Mouse (Mus musculus) CH12.LX (cell line): ENCODE data around the gene Ttc41.

ENCODE experiments used
- CTCF ChIP-seq, 2 experiments: IDR thresholded peaks in 1 of 2; conservative IDR thresholded peaks in 1 of 2; 2 replicates each; pipeline ENCODE4 v1.5.1; 2011 to 2012; ENCODE audit warnings: low read depth in 2 of 2, low read length in 2 of 2, improper control_type of control experiment in 1 of 2, inconsistent platforms in 1 of 2, mild to moderate bottlenecking in 1 of 2, moderate library complexity in 1 of 2
- EP300 ChIP-seq: IDR thresholded peaks from 2 replicates; pipeline ENCODE4 v1.6.1; 2011; ENCODE audit warnings: low read length, improper control_type of control experiment
- IRF4 ChIP-seq: IDR thresholded peaks from 2 replicates; pipeline ENCODE4 v1.6.1; 2014; ENCODE audit warnings: low read depth, mild to moderate bottlenecking, inconsistent platforms, low read length, improper control_type of control experiment
- JUND ChIP-seq: conservative IDR thresholded peaks from 2 replicates; pipeline ENCODE4 v1.6.1; 2011; ENCODE audit warnings: low read depth, low read length, improper control_type of control experiment
- MAFK ChIP-seq: IDR thresholded peaks from 2 replicates; pipeline ENCODE4 v1.6.1; 2011; ENCODE audit warnings: low read length, improper control_type of control experiment; ENCODE audit not compliant: insufficient replicate concordance
- POLR2A ChIP-seq: IDR thresholded peaks from 2 replicates; pipeline ENCODE4 v1.6.1; 2011; ENCODE audit warnings: low read depth, mild to moderate bottlenecking, improper control_type of control experiment, low read length
- POLR2AphosphoS2 ChIP-seq: IDR thresholded peaks from 2 replicates; pipeline ENCODE4 v1.6.1; 2011; ENCODE audit warnings: low read depth, low read length, improper control_type of control experiment
- RAD21 ChIP-seq: IDR thresholded peaks from 2 replicates; pipeline ENCODE4 v1.6.1; 2011; ENCODE audit warnings: low read depth, mild to moderate bottlenecking, low read length, improper control_type of control experiment, moderate library complexity
- TCF12 ChIP-seq: IDR thresholded peaks from 2 replicates; pipeline ENCODE4 v1.6.1; 2014; ENCODE audit warnings: low read depth, mild to moderate bottlenecking, inconsistent platforms, low read length, improper control_type of control experiment
- UBTF ChIP-seq: IDR thresholded peaks from 2 replicates; pipeline ENCODE4 v1.6.1; 2012; ENCODE audit warnings: low read depth, mild to moderate bottlenecking, inconsistent platforms, low read length, improper control_type of control experiment, moderate library complexity

DNA sequence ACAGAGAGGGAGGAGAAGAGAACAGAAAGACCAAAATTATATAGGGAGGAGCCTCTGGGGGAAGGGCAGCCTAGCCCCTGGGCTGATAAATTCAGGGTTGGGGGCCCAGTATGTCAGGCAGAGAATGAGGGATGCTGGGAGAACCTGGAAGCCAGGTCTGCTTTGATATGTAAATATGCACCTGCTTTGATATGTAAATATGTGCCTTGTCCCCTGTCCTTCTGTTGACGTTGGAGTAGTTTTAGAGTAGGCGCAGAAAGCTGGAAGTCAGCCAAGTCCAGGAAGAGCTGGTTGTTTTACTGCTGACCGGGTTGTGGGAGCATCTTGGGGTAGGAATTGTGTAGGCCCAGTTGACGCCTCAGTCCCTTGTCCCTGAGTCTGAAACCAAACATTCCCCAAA, 64.2 kb downstream of the Ttc41 start:
- TF ChIP-seq MAFK = no peak
- no peak for TF ChIP-seq RAD21
- TF ChIP-seq CTCF (conservative IDR thresholded peaks at IDR 0.05 in 1 of 2, IDR thresholded peaks at IDR 0.05 in 1 of 2; ENCODE audit: low read depth in 2 of 2, low read length in 2 of 2) = no peak
- TF ChIP-seq POLR2AphosphoS2 = no peak
- TF ChIP-seq IRF4 = no peak
- no peak for TF ChIP-seq UBTF
- TF ChIP-seq TCF12 = no peak
- TF ChIP-seq EP300 = no peak
- no peak for TF ChIP-seq POLR2A
- TF ChIP-seq JUND = no peak
